Mouse (Mus musculus) urinary bladder, postnatal 10 days (tissue): Measurements from ENCODE around the gene Hoxd3.

Experiments used
- DNase-seq: peaks from one replicate; pipeline ENCODE4 v3.0.0; 2022; ENCODE audit warnings: low spot score

The Hoxd3 gene

GRCm38 (mm10) chr2:74706393-74706960 lies 5.2 kb upstream of the Hoxd3 start:
- no peak for DNase-seq

- DNase-seq: no peak
Measured at GRCm38 (mm10) chr2:74707599-74707998, 4.1 kb upstream of the Hoxd3 start.

DNA sequence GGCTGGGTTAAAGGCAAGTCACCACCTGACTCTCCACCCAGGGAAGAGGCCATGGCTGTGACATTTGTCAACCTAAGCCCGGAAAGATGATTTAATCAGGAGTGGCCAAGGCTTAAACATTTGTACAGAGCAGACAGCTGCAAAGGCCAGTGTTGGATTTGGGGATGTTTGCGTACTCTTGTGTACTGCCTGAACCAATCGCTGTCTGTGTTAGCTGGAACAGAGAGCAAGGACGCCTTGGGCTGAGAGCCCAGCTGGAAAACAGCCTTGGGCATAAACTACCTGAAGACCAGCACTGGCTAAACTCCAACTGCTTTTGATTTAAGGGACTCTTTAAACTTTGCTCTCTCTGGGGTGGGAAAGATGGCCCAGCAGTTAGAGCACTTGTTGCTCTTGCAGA lies 3.1 kb upstream of the Hoxd3 start:
- no peak for DNase-seq

- DNase-seq: no peak
Measured at GRCm38 (mm10) chr2:74709465-74710419, 2.0 kb upstream of the Hoxd3 start.

DNA sequence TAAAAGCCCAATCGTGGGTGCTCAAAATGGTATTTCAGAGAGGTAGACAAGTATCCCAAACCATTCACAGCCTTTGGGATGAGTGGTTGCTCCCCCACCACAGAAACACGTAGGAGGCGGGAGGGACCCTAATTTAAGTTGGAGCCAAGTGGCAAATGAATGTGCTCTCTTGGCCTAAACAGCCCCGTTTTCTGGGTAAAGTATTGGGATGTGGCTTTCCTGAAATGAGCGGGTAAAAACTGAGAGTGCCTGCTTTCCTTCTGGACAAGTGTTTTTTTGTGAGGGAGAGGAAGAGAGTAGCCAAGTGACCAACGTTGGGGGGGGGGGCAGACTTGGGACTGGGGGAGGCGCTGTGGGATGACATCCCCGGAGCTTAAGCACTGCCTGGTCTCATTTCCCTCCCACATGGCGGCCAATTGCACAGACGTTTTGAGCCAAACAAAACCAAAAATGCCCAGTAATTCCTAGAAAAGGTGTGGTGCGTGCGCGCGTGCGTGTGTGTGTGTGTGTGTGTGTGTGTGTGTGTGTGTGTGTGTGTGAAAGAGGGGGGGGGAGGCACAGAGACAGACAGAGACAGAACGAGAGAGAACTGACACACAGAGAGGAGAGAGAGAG lies 691 bp upstream of the Hoxd3 start:
- no peak for DNase-seq

DNA sequence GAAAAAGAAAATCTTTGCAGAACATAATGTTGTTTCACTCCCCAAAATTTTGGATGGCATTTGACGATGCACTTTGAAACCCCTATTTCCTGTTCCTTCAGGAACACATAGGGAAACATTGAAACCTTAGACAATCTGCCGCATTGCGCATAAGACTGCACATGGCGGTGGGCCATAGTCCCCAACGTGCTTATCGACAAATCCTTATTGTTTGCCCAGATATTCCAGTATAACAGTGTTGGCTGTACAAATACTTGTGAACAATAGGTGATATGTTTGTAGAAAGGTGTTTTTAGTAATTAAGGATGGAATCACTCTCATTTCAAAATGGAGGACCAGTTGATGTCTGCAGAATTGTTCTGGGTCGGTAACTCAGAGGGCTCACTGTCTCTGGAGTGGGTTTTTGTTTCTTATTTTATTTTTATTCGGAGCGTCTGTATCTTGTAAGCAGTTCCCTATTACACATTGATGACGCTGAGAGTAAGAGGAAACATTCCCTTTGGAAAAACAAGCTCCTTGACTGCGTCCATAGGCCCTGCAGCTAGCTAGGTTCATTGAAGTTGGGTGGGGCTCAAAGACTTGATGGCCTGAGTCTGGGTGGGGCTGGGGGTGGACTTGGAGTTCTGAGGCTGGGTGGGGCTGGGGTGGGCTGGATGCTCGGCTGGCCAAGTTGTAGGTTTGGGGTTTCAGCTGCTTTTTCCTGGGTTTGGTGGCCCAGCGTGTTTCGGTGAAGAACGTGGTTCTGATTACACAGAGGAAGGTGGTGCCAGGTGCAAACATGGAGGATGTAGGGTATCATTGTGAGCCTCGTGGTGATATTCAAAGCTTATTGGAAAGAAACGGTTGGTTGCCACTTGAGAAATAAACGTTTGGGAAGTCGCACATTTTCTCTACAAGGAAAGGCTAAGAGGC lies 1.8 kb downstream of the Hoxd3 start:
- DNase-seq: no peak

DNA sequence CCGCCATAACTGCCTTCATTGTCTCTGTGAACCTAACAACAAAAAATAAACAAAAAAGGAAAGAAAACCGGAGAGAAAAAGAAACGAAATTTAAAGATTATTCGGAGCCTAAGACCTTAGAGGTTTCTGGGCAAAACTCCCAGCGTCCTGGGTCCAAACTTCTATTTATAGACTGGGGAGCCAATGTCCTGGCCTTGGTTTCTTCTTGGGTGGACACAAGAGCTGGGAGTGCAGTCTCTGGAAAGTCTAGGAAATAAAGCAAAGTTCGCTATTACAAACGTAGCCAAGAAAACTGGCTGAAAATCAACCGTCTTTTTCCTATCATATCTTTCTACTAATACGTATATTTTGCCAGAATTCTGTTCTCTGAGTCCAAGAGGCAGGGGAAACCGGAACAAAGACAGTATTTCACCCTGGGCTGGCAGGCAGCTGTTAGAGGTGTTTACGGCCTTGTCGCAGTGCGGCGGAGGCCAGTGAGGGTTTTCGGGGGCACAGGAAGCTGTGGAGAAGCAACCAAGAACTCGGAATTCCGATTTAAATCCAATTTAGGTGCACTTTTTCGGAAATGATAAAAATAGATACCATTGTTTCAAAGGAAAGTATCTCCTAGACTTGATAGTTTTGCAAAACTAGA lies 2.5 kb downstream of the Hoxd3 start:
- DNase-seq: no peak

DNA sequence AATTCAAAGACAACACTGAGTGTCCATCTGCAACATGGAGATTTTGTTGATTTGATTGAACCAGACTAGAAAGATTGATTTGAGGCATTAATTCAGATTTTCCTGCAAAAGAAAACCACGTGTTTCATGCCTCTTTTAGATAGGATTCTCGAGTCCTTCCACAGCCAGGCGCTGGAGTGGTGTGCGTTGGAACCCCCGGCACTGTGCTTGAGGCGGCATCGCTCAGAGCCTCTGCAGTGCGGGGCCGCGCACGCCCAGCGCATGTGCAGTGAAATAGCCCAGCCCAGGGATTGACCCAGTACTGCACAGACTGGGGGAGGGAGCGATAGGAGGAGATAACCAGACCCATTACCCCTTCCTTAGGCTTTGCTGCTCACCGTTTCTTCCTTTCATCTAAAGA lies 3.2 kb downstream of the Hoxd3 start:
- no peak for DNase-seq

DNA sequence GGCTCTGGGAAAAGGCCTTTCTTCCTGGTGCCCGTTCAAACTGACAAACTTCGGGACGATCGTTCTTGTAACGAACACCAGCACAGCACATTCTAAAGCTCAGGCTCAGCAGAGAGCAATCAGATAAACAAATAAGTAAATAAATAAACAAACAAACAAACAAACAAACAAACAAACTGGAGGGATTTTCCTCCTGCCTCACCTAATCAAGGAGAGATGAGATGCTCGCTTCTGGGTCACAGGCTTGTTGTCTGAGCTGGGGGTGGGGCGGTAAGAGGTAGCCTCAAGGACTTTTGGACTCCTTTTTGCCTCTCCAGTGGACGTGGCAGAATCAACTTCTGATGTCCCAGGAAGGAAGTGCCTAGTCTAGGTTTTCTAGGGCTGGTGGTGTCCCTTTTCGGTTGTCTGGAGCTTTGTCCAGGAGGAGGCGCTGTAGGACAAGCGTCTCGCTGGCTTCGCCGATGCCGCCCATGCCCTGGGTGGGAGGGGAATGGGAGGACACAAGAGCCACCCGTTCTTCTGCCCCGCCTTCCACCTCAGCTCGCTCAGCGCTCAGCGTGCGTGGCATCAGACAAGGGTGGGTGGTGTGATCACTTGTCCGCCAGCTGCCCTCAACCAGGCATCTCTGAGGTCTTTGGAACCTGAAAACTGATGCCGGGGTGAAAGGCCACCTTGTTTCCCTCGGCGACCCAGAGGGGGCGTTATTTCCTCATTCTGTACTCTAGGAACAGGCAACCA lies 3.9 kb downstream of the Hoxd3 start:
- DNase-seq: peak; percentile 88

DNA sequence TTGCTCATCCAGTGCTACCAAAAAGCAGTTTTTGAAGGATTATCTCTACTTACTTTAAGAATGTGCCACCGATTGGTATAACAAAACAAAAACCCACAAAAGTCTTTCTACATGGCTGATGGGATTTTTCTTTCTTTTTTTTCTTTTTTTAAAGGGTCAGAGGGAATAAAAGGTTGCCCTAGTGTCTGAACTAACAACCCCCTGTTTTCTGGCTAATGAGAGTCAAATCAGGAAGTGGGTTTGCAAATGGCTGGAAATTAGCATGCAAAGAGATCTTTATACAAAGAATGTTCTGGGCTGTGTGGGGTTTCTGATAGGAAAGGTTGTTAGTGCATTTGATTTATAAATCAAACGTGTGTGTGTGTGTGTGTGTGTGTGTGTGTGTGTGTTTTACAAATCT lies 8.7 kb downstream of the Hoxd3 start:
- no peak for DNase-seq

- no peak for DNase-seq
Measured at GRCm38 (mm10) chr2:74720955-74721491, 9.3 kb downstream of the Hoxd3 start.

DNA sequence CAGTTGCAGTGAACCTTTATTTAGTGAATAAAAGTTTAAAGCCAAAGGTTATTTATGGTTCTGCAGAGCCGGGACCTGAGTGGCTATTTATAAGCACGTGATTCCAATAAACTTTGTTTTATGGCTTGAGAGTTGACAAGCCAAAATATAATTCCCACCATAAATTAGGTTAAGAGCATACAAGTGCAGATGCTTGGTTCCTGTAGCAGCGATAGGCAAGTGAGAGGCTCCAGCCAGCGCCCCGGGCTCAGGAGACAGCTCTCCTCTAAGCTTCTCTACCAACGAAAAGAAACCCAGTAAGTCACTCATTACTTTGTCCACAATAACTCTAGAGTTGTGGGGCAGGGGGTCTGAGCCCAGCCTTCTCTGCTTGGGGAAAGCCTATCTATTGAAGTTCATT lies 10.2 kb downstream of the Hoxd3 start:
- DNase-seq: no peak

DNA sequence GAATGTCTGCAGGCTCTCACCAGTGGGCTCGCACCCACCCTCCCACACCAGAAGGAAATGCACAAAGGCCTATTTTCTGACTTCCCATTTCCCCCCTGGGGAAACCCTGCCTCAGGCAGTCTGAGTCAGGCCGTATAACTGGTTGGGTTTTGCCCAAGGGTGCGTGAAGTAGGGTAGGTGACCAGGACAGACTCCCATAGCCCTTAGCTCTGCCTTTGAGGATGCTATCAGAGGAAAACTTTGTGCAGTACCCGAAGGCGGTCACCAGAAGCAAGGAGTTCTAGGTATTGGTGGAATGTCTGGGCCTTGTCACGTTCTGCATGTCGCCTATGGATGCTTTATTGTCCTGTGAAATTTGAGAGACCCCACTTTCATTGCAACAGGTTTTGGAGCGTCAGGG lies 11.2 kb downstream of the Hoxd3 start:
- no peak for DNase-seq

DNA sequence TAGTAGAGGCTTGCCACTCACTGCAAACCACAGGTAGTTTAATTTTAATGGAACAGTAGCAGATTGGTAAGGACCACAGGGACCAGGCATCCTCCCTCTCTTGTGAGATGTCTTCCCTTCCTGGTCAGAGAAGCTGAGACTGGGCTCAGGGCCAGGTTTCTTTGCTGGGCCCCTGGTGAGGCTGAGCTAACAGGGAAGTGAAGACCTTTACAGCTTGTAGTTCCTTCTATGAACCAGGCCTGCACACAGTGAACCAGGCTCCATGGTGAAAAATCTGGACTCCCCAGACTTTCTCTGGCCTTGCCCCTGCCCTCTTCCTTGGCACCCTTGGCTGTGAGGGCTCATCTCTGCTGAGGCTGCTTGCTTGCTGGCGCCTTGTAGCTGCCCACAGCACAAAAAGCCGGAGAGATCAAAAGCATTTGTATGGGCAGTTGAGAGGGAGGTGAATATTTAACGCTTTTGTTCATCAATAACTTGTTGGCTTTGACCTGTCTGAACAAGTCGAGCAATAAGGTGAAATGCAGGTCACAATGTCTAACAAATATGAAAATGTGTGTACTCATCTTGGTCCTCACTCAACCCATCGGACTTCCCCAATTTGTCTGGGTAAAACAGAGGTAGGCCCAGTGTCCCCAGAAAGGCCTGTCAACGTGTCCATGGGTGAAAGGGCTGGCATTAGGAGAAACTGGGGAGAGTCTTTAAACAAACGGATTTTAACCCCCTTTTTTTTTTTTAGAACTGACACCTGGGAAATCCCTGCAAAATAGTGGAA lies 12.7 kb downstream of the Hoxd3 start:
- no peak for DNase-seq

DNA sequence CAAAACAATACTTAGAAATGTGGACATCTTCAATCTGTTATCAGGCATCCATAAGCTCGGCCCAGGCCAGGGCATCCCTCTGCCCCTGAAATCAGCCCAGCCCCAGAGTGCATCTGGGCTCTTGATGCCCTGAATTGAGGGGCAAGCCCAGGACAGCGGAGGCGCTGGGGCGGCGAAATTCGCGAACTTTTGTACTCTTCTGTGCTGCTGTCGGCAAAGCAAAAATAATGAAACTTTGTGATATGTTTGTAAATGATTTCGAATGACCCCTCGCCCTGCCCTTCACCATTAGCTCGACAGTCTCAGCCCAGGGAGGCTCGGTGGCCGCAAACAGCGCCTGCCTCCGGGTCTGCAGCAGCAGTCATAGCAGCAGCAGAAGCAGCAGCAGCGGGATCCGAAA lies 13.4 kb downstream of the Hoxd3 start:
- DNase-seq: no peak

DNA sequence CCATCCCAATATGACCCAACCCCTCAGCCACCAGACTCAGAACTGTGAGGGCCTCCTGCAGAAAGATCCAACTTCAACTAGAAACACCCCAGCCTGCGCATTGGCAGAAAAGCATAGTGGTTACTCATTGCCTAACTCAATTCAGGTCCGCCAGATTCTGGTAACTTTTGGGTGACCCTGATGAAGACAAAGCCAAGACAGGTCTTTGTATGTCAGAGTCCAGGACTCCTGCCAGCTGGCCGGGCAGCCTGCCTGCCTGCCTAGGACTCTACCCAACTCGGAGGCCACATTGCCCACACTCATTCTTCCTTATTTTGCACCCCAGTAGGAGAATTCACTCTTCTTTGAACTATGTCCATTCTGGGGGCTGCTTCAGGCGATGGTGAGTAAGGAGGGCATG lies 14.8 kb downstream of the Hoxd3 start, which contains the start of gene Gm28230:
TSS of gene Gm28230 (plus strand) at position 178 of the 400 bp plus-strand sequence.
- DNase-seq: no peak

DNA sequence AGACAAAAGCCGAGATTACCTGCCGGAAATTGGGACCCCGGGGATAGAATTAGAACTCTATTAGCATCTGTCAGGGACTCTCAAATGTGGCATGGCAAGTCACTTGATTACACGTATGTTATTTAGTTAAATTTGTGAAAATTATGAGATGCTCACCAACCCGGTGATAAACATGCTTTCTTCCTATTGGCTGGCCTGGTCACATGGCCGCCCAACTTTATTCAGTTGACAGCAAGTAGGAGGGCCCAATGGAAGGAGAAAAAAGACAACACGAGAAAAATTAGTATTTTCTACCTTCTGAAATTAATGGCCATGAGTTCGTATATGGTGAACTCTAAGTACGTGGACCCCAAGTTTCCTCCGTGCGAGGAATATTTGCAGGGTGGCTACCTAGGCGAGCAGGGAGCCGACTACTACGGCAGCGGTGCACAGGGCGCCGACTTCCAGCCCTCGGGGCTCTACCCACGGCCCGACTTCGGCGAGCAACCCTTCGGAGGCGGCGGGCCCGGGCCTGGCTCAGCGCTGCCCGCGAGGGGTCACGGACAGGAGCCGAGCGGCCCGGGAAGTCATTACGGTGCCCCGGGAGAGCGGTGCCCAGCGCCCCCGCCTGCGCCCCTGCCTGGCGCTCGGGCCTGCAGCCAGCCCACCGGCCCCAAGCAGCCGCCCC lies 15.4 kb downstream of the Hoxd3 start:
- DNase-seq: no peak

DNA sequence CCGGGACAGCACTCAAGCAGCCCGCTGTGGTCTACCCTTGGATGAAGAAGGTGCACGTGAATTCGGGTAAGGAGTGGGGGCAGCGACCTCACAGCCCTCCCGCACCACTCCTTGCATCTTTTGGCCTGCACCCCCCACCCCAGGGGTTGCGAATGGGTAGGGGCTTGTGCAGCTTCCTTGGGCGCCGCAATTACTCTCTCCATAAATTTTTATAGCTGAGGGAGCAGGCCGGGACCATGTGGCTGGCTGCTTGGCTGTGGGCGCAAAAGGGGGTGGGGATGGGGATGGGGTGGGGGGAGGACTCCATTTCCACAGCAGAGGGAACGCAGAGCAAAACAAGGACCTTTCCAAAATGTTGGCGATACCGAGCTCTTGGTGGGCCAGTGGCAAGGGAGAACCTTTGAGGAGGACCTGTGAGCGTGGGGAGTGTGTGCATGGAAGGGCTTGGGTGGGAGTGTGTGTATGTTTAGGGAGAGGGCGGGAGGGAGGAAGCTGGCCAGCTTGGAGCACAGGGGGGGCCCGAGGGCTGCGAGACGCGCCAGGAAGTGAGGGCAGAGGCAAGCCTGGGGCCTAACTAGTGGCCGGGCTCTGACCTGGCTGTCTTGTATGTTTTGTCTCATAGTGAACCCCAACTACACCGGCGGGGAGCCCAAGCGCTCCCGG lies 16.0 kb downstream of the Hoxd3 start:
- no peak for DNase-seq

DNA sequence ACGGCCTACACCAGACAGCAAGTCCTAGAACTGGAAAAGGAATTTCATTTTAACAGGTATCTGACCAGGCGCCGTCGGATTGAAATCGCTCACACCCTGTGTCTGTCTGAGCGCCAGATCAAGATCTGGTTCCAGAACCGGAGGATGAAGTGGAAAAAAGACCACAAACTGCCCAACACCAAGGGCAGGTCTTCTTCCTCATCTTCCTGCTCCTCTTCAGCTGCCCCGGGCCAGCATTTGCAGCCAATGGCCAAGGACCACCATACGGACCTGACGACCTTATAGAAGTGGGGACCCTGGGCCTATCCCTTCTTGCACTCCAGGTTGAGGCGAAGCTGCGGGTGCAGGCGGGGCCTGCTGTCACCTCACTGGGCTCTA lies 16.6 kb downstream of the Hoxd3 start:
- DNase-seq: no peak
